Comparison of ENCODE assay signal across 9 mouse cellular contexts in the genomic region with DNA sequence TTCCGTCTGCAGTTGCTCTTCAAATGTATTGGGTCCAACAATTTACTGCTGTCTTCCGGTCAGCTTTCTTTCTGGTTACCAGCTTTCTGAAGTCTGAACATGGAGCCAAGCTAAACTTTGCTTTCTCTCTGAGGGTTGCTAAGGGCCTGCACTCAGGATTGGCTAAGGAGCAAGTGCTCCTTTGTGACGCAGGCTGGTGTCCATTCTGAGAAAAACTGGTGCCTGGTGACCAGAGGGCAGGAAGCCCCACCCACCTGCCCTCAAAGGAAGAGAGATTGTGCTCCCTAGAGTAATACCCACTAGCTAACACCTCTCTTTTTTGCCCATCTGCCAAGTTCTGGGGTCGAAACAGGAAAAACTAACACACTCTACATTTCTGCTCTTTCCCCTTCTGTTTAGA. TPM values are rescaled to one million over a fixed set of nuclear protein-coding genes. Genes with fewer than 3 reads are reported as not detected.
DNase-seq lines count a peak whose midpoint lies in the region; ATAC-seq and TF ChIP-seq lines count a peak whose summit lies in the region.
"Had no signal": no experiment of that assay in that cellular context is flagged by ENCODE, and none has a peak within 500 bp of the region (broad histone marks: within the 10 kb centered on the region; RNA-seq: fewer than 3 reads in every experiment).

No protein-coding gene starts in this region.

- peak; percentile 0 for DNase-seq in forebrain, embryonic 14.5 days (ENCODE audit: low spot score)
- peak; percentile 37 to 63 for DNase-seq in heart, adult 2 months
- peak; percentile 61 for DNase-seq in kidney, postnatal 10 days
- no peak for DNase-seq in ovary, adult 18-20 months (ENCODE audit: low spot score)
- no peak for DNase-seq in ovary, postnatal 36 days (ENCODE audit: low spot score)

- 73% methylated on average over 4 of the region's 4 CpGs for WGBS in forebrain, embryonic 14.5 days
- 65% methylated on average over 4 of the region's 4 CpGs for WGBS in forebrain, embryonic 15.5 days
- WGBS in heart, adult 2 months = 40% methylated on average over 4 of the region's 4 CpGs

- H3K4me2 ChIP-seq in forebrain, embryonic 14.5 days (ENCODE audit: low read length) = no peak overlapping the region
- no peak overlapping the region for H3K4me2 ChIP-seq in forebrain, embryonic 15.5 days (replicated peaks)
- H3K4me2 ChIP-seq: neural tube, embryonic 12.5 days had no signal

- intact Hi-C loops in heart, adult 2 months (cut with DNase I) = loop anchor here (2.0 to 5.0 kb wide), 2 partner anchors 94 to 178 kb away; a partner anchor contains a TSS

- no peak overlapping the region for H3K27ac ChIP-seq in forebrain, embryonic 14.5 days (ENCODE audit: low read depth, low read length)
- no peak overlapping the region for H3K27ac ChIP-seq in forebrain, embryonic 15.5 days (replicated peaks)
- H3K27ac ChIP-seq in heart, adult 2 months = peak overlapping the region; percentile 65
- H3K27ac ChIP-seq: neural tube, embryonic 12.5 days had no signal

- no peak for TF ChIP-seq POLR2A in heart, adult 2 months (IDR thresholded peaks at IDR 0.05; ENCODE audit: insufficient read depth, low read depth, low read length)

- no peaks in the 10 kb centered on the region for H3K27me3 ChIP-seq in forebrain, embryonic 14.5 days (replicated peaks; ENCODE audit: control insufficient read depth, insufficient read depth, low read length)
- no peaks in the 10 kb centered on the region for H3K27me3 ChIP-seq in forebrain, embryonic 15.5 days
- H3K27me3 ChIP-seq in heart, adult 2 months (ENCODE audit: control insufficient read depth, insufficient read depth, low read length) = no peaks in the 10 kb centered on the region
- no peaks in the 10 kb centered on the region for H3K27me3 ChIP-seq in megakaryocyte, embryonic 14.5 days (replicated peaks)
- H3K27me3 ChIP-seq: neural tube, embryonic 12.5 days had no signal

- no peaks in the 10 kb centered on the region for H3K79me2 ChIP-seq in heart, adult 2 months (replicated peaks; ENCODE audit: control insufficient read depth, insufficient read depth, low read length)

- no peak for ATAC-seq in forebrain, embryonic 14.5 days
- no peak for ATAC-seq in forebrain, embryonic 15.5 days (replicated peaks)
- ATAC-seq in erythroblast, adult 5-6 weeks (replicated peaks; ENCODE audit: low FRiP score, poor library complexity, severe bottlenecking) = no peak

- H3K9me3 ChIP-seq in forebrain, embryonic 14.5 days (replicated peaks; ENCODE audit: control insufficient read depth, low read length) = no peaks in the 10 kb centered on the region
- no peaks in the 10 kb centered on the region for H3K9me3 ChIP-seq in forebrain, embryonic 15.5 days
- no peaks in the 10 kb centered on the region for H3K9me3 ChIP-seq in megakaryocyte, embryonic 14.5 days
- H3K9me3 ChIP-seq: neural tube, embryonic 12.5 days had no signal

- no peaks in the 10 kb centered on the region for H3K36me3 ChIP-seq in forebrain, embryonic 14.5 days (ENCODE audit: control insufficient read depth, insufficient read depth, low read length)
- H3K36me3 ChIP-seq in forebrain, embryonic 15.5 days = no peaks in the 10 kb centered on the region
- H3K36me3 ChIP-seq in heart, adult 2 months (ENCODE audit: control insufficient read depth, insufficient read depth, low read length) = no peaks in the 10 kb centered on the region
- no peaks in the 10 kb centered on the region for H3K36me3 ChIP-seq in megakaryocyte, embryonic 14.5 days (replicated peaks; ENCODE audit: low read length)
- H3K36me3 ChIP-seq: neural tube, embryonic 12.5 days had no signal

- TF ChIP-seq EP300 in heart, adult 2 months (IDR thresholded peaks at IDR 0.05; ENCODE audit: insufficient read depth, low read depth, low read length) = no peak

- H3K9ac ChIP-seq in forebrain, embryonic 14.5 days (ENCODE audit: low read length) = no peak overlapping the region
- no peak overlapping the region for H3K9ac ChIP-seq in forebrain, embryonic 15.5 days (replicated peaks)
- no peak overlapping the region for H3K9ac ChIP-seq in heart, adult 2 months (ENCODE audit: low read depth, low read length)
- H3K9ac ChIP-seq: neural tube, embryonic 12.5 days had no signal

- H3K4me3 ChIP-seq in forebrain, embryonic 14.5 days (ENCODE audit: low read depth, low read length) = no peak overlapping the region
- no peak overlapping the region for H3K4me3 ChIP-seq in forebrain, embryonic 15.5 days
- no peak overlapping the region for H3K4me3 ChIP-seq in heart, adult 2 months
- H3K4me3 ChIP-seq in megakaryocyte, embryonic 14.5 days (replicated peaks) = peak overlapping the region; percentile 23
- H3K4me3 ChIP-seq: neural tube, embryonic 12.5 days had no signal

- no peaks in the 10 kb centered on the region for H3K4me1 ChIP-seq in forebrain, embryonic 14.5 days (ENCODE audit: control insufficient read depth, insufficient read depth, low read length)
- H3K4me1 ChIP-seq in forebrain, embryonic 15.5 days = no peaks in the 10 kb centered on the region
- peaks cover 2% of the 10 kb centered on the region; the same call in 1 of the 2 replicates for H3K4me1 ChIP-seq in heart, adult 2 months (ENCODE audit: control insufficient read depth, insufficient read depth, low read length)
- peaks cover 8% of the 10 kb centered on the region for H3K4me1 ChIP-seq in megakaryocyte, embryonic 14.5 days
- H3K4me1 ChIP-seq: neural tube, embryonic 12.5 days had no signal

- no peak for TF ChIP-seq CTCF in heart, adult 2 months (IDR thresholded peaks at IDR 0.05)

RNA-seq across cellular contexts. Expression of a gene that starts 5.6 kb away (rescaled TPM):
- polyA plus RNA-seq in forebrain, embryonic 14.5 days (2014; fragmentation: Nextera tagmentation; extraction: Ambion mirVana) = 0.17 and 0.21 TPM in 2 replicates
- not detected in 2 replicates for polyA plus RNA-seq in forebrain, embryonic 15.5 days (2015; fragmentation: Nextera tagmentation; extraction: Ambion mirVana)
- under 1 TPM; 0.07 to 0.13 TPM for total RNA-seq in heart, adult 2 months (2021)
- 0.10 and 0.15 TPM in 2 replicates for polyA plus RNA-seq in heart, adult 2 months (2012; rRNA removed)
- polyA plus RNA-seq in megakaryocyte, embryonic 14.5 days (2012; ENCODE audit: insufficient read depth, low replicate concordance) = not detected in 2 replicates
- 0.63 TPM in 1 of 2 replicates, not detected in the other for total RNA-seq in erythroblast, adult 5-6 weeks (2015; ENCODE audit: low replicate concordance)
- total RNA-seq in erythroblast, adult 5-6 weeks (2017; ENCODE audit: low replicate concordance) = 0.28 and 1.7 TPM in 2 replicates
- polyA plus RNA-seq: neural tube, embryonic 12.5 days had no signal

Comparison
In these comparisons a context has a peak if more than half of its experiments do, and no peak if none do; other contexts are left out.
1. DNase-seq: peak in forebrain, embryonic 14.5 days (single experiment), heart, adult 2 months (2 of 2) and kidney, postnatal 10 days (single experiment); none in ovary, adult 18-20 months (single experiment) and ovary, postnatal 36 days (single experiment).